Mouse (Mus musculus) cerebellum, postnatal 10 days (tissue): ENCODE data around the gene Fbxl12.
"Not testable (repeated sequence)": the region's sequence is repeated elsewhere in the genome, so short reads cannot be mapped to it uniquely, and the experiment has no call there.

Experiments
- DNase-seq, 2 experiments: peaks; one replicate each; pipeline ENCODE4 v3.0.0; 2021; ENCODE audit warnings: mixed read lengths in 2 of 2

The Fbxl12 gene

DNA sequence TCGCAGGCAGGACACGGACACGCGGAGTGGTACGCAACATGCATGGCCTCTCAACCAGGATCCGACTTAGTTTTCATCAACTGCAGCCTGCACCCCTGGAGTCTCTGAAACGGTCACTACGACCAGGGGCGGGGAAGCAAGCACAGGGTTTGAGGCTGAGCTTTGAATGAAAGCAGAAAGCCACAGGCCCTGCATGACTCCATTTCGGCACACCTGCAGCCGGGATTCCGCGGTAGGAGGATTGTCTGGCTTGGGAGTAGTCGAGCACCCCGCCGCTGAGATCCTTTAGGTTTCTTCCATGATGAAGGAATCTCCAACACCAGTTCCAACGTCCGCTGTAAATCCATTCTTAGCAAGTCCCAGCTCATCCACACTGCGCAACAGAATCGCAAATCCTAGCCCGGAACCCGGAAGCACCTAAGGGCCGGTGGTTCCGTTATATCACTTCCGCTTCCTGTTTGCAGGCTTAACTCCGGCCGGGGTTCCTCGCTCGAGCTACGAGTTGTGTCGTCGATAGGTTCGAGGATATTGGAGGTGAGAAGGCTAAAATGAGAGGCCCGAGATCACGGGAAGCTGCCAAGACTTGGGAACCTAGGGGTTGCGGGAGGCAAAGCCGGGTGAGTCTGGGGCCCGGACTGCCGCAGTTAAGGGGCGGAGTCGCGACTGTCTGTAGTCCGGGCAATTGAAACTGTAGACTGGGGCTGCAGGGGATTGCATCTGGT lies at the start of gene Fbxl12:
Gene Fbxl12 (minus strand): TSS at position 408 of the 722 bp plus-strand sequence.
- peak; percentile 79 to 85 for DNase-seq

DNA sequence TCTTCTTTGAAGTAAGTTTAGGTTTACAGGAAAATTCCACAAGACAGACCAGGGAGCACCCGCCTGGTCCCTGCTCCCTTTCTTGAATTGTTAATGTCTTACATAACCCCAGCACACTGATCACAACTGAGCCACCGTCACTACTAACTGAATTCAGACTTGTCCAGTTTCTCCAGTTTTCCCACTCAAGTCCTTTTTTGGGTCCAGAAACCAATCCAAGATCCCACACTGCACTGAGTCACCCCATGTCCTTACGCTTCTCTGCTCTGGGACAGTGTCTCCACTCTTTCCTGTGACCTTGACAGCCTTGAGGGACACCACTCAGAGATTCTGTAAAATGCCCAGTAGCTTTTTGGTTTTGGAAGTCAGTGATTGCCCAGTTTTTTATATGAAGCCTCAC lies 48.3 kb upstream of the Fbxl12 start:
- no peak for DNase-seq

- DNase-seq, result not testable (repeated sequence)
Measured at GRCm38 (mm10) chr9:20690449-20690848, 45.9 kb upstream of the Fbxl12 start.

DNA sequence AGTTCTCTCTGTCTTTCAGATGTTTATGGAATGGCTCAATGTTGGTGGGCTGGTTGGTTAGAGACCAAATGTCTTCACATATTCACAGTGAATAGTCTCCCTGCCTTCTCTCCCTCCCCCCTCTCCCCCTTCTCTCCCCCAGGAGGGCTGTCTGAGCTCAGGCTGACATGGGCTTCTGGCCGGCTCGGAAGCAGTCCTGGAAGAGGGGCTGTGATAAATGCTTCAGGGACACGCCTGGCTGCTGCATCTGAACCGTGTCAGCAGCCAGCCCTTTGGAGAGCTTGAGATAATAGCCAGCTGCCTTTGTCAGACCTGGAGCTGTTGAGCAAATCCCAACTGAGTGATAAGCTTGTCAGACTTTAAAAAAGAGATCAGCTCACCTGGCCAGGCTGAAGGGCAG lies 45.3 kb upstream of the Fbxl12 start:
- no peak for DNase-seq

- DNase-seq, result no peak
Measured at GRCm38 (mm10) chr9:20689403-20689802, 44.8 kb upstream of the Fbxl12 start.

- DNase-seq, result peak; percentile 41 to 42
Measured at GRCm38 (mm10) chr9:20685081-20685861, 40.7 kb upstream of the Fbxl12 start.

DNA sequence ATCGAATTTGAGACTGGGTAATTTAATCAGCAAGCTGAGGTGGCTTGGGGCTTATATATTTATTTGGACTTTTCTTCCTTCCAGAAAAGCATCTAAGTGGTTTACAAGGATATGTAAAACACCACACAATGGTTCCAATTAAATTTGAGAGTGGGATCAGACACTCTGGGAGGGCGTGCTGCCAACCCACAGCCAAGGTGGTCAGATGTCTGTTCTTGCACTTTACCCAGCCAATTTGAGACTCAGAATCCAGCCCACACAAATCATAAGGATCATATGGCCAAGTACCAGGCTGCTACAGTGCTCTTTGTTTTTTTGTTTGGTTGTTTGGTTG lies 37.8 kb upstream of the Fbxl12 start:
- peak in 1 of 2 experiments; percentile 59 for DNase-seq

- peak in 1 of 2 experiments; percentile 45 for DNase-seq
Measured at GRCm38 (mm10) chr9:20681546-20682388, 37.2 kb upstream of the Fbxl12 start.

DNA sequence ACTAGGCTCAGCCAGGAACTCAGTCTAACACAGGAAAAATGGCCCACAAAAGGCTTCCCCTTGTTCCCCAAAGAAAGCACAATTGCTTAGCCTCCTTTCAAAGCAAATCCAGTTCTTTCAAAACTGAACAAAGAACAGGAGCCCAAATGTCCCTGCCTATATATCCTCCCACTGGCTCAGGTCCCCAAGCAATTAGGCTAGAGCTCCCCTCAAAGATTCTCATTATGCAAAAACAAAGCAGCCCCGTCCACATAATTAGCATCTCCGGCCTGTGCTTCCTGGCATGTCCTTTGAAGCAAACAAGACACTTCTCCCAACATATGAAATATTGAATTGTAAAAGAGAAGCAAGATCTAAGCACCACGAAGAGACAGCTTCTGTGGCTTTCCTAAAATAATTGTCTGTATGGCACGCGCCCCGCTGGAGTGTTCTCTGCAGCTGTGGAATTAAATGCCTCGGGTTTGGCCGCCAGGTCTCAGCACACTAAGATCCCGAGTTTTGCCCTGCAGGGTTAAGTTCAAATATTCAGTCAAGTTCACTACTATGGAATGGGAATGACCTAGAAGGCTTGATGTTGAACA lies 35.9 kb upstream of the Fbxl12 start:
- DNase-seq, result no peak

DNA sequence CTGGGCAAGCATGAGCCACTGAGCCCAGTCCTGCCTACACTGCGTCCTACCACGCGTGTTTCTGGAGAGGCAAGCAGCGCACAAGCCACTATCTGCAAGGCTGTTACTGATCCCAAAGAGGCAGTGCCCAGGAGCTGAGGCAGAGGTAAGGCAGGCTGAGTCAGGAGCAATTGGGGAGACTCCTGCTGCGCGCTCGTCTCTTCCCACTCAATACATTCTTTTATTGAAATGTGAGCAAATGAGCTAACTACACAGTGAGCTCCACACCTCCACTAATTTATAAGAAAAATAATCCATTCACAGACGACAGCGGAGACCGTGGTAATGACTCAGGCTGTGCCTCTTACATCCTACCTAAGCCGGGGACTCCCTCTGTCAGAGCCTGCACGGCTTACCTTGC lies 33.3 kb upstream of the Fbxl12 start:
- no peak for DNase-seq

DNA sequence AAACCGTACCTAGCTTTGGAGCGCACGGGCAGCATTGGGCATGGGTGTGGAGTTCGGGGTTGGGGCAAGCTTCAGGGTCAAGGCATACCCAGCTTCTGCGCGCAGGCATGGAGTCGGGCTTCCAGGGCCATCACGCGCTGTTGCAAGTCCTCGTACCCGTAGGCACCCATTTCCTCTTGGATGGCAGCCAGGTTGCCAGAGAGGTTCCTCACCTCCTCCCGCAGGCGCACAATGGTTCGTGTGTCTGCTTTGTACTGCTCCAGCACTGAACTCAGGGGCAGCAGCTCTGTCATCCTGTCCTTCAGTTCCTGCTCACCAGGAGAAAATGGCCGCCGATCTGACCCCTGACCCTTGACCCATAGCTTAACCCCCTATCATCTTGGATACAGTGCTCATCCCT lies 27.5 kb upstream of the Fbxl12 start:
- DNase-seq, result peak in 1 of 2 experiments; percentile 22

DNA sequence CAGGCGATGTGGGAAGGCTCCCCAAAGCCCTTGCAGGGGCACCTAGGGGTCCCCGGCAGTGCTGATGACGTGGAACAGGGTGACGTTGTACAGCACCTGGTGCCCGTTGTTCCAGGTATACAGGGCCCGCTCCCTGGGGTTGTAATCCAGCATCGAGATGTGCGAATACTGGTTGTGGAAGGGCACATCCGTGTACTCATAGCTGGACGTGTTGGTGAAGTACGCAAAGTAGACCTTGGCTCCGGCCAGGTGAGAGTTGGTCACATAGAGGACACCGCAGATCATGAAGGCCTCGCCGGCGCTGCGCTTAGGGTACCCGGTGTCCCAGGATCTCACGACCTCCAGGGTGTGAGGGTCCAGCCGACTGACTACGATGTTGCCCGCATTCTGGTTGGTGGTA lies 23.5 kb upstream of the Fbxl12 start:
- DNase-seq, result no peak

GRCm38 (mm10) chr9:20666510-20667034 lies 22.0 kb upstream of the Fbxl12 start:
- DNase-seq, result peak in 1 of 2 experiments; percentile 15

DNA sequence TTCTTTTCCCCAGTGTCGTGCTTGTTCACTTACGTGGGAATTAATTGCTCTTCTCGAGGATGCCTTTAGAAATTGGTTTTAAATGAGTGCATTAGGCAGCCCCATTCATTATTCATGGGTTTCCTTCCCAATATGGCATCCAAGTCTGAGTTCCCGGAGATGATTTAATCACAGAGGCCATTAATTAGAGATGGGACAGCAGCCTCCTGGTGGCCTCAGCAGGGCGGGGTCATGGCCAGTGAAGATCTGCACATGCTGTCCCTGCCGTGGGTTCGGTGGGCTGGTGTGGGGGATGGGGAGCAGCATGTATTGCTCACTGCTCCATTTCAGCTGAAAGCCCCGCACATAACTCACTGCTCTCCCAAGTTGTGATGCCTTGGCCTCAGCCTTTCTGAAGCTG lies 21.4 kb upstream of the Fbxl12 start:
- DNase-seq, result peak in 1 of 2 experiments; percentile 27

DNA sequence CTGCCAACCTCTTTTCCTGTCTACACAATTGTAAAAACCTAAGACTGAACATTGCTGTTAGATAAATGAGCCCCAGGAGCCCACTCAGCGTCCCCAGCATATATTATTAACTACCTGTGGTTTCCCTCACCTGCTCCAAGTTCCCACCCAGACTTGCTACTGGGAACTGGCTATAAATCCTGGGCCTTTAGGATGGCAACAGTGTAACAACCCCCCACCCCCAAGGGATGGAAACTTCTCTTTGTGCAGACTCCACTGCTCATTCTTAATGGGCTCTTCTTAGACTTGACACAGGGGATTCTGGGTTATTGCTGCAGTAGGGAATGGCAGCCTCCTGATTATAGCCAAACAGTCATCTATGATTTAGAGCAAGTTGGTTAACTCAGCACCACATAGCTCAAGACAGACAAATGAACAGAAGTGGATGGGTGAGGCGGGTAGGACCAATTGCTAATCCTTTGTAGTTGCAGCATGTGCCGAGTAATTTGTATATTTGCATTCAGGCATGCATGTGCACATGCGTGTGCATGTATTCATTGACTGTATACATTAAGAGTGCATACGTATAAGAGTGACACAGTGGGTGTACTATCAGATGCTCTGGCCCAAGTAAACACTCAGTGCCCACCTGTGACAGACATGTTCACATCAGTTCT lies 20.5 kb upstream of the Fbxl12 start:
- no peak for DNase-seq

DNA sequence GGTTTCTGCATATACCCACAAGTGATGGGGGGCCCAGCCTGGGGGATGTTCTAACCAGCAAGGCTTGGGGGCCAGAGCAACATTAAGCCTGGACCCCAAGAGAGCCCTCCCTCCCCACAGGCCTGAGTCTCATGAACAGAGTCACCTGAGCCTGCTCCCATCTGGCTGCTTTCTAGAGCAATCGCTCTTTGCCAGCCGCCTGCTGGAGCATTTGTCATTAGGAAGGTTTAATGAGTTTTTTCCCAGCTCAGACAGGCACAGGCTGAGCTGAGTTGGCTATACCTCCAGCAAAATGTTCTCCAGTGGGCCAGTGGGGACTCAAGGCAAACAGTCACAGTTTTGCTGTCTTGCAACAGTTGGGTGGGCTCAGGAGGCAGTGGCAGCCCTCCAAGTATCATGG lies 19.8 kb upstream of the Fbxl12 start:
- peak; percentile 39 to 42 for DNase-seq

GRCm38 (mm10) chr9:20663956-20664355 lies 19.4 kb upstream of the Fbxl12 start:
- DNase-seq, result peak; percentile 34 to 38

DNA sequence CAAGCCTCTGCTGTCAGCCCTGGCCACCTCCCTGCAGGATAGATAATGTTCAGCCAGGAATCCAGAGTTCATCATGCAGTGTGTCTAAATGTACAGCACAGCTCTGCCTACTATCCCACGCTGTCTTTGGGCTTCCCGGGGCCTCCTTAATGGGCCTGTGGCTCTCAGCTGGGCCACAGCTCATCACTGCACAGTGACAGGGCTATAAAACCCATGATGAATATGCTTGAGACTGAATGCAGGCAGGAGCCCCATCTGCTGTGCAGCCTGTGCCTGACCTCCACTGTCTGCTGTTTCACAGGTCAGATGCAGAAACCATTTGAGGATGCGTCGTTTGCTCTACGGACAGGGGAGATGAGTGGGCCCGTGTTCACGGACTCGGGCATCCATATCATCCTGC lies 18.3 kb upstream of the Fbxl12 start:
- no peak for DNase-seq

DNA sequence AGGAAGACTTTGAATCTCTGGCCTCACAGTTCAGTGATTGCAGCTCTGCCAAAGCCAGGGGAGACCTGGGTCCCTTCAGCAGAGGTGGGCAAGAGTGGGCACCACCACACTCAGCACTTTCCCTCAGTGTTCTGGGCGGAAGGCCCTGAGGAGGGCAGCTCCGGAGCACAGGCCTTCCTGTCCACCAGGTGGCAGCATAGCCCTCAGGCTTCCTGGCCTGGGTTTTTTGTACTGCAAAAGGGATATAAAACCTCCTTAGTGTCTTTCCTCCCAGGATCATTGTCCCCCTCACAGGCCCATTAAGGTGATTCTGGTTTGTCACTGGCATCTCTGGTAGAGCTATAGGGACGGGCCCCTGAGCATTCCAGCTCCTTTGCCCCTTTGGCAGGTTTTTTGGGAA lies 17.8 kb upstream of the Fbxl12 start:
- peak; percentile 91 to 93 for DNase-seq

- DNase-seq, result peak; percentile 74 to 80
Measured at GRCm38 (mm10) chr9:20657546-20657945, 13.0 kb upstream of the Fbxl12 start.

GRCm38 (mm10) chr9:20653859-20654258 lies 9.3 kb upstream of the Fbxl12 start:
- no peak for DNase-seq

- no peak for DNase-seq
Measured at GRCm38 (mm10) chr9:20652260-20652658, 7.7 kb upstream of the Fbxl12 start.
